Mouse (Mus musculus): ENCODE data around the gene Gprc5c. TPM values are rescaled to one million over a fixed set of nuclear protein-coding genes. Genes with fewer than 3 reads are reported as not detected.
A peak's percentile ranks its signal among the peaks of the same experiment; 100 is the strongest.

Gprc5c gene
- polyA plus RNA-seq, 1 experiment from 2014 or later, result 24.9 TPM

DNA sequence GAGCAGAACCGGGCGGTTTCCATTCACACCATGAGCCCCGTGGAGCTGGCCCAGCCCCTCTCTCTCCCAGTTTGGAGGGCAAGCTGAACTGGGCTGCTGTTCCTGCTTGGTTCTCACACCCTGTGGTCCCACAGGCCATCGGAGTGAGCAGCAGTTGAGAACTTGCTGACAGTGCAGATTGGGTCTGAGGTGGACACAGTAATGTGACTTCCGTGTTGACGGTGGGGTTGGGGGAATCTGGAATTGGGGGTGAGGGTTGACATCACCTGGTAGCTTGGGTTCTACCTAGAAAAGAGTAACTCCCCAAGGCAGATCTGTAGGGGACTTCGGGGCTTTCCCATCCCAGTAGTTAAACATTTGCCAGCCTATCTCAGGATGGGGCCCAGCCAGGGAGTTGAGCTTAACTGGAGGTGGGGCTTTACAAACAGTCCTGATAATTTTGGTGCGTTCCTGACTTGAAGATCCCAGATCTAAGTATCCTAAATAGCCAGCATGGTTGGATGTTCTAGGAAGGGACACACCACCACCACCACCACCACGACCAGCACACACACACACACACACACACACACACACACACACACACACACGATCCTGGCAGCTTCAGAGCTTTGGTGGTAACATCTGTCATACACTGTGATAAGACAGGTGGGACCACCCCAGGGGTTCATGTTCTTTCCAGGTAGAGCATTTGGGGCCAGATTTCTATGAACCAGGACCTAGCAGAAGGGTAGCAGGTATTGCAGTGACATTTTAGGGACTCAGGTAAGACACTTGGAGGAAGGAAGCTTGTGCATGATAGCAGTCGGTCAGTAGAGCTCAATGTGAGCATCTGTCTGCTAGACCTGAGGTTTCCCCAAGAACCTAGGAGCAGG, 16.6 kb downstream of the Gprc5c start:
- peak overlapping the region; percentile 50 for H3K4me2 ChIP-seq (ENCODE audit: low read depth, low read length)
- ATAC-seq (peak; percentile 69), DNase-seq (peak; percentile 49)
- 0 out of 2 replicates have a peak overlapping the region, but pooled peaks have one; percentile 18 for H3K9ac ChIP-seq (replicated peaks)
- H3K4me1 ChIP-seq (ENCODE audit: insufficient read depth), result peaks cover 33% of the 10 kb centered on the region
- no peak; the same call in 1 of the 2 replicates for TF ChIP-seq EP300 (IDR thresholded peaks at IDR 0.05; ENCODE audit: low read depth)
- H3K4me3 ChIP-seq (ENCODE audit: low read depth, low read length), result no peak overlapping the region
- peaks cover 10% of the 10 kb centered on the region for H3K36me3 ChIP-seq (replicated peaks; ENCODE audit: insufficient read depth, low read length)
- H3K9me3 ChIP-seq (ENCODE audit: low read length), result no peaks in the 10 kb centered on the region
- no peaks in the 10 kb centered on the region for H3K27me3 ChIP-seq (ENCODE audit: insufficient read depth, low read length)
- 43% methylated on average over 11 of the region's 11 CpGs for WGBS (ENCODE audit: insufficient replicate concordance)
- peak overlapping the region; percentile 91 for H3K27ac ChIP-seq (ENCODE audit: low read depth)

DNA sequence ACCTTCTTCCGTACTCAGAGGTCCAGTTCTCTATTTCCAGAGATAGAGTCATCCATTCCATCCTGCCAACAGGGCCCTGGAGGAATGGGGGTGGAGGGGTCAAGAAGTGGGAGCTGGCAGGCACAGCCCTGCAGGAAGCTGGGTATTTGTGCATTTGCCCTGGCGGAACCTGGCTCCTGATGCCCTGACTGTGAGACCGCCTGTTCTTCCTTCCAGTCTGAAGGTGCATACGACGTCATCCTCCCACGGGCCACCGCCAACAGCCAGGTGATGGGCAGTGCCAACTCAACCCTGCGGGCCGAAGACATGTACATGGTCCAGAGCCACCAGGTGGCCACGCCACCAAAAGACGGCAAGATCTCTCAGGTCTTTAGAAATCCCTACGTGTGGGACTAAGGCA, 17.3 kb downstream of the Gprc5c start:
- Histone ChIP-seq H3K27ac (ENCODE audit: low read depth) (no peak overlapping the region), H3K9me3 (ENCODE audit: low read length) (no peaks in the 10 kb centered on the region), H3K9ac (replicated peaks) (no peak overlapping the region), H3K27me3 (ENCODE audit: insufficient read depth, low read length) (no peaks in the 10 kb centered on the region), H3K36me3 (replicated peaks; ENCODE audit: insufficient read depth, low read length) (peaks cover 13% of the 10 kb centered on the region), H3K4me3 (ENCODE audit: low read depth, low read length) (no peak overlapping the region), H3K4me2 (ENCODE audit: low read depth, low read length) (no peak overlapping the region), H3K4me1 (ENCODE audit: insufficient read depth) (peaks cover 37% of the 10 kb centered on the region)
- TF ChIP-seq EP300 (IDR thresholded peaks at IDR 0.05; ENCODE audit: low read depth), result no peak
- 0 out of 2 replicates have a peak, but pooled peaks have one; percentile 8 for TF ChIP-seq CTCF (IDR thresholded peaks at IDR 0.05; ENCODE audit: low read depth)
- WGBS (ENCODE audit: insufficient replicate concordance), result 75% methylated on average over 12 of the region's 12 CpGs
- DNase-seq (no peak), ATAC-seq (no peak)

DNA sequence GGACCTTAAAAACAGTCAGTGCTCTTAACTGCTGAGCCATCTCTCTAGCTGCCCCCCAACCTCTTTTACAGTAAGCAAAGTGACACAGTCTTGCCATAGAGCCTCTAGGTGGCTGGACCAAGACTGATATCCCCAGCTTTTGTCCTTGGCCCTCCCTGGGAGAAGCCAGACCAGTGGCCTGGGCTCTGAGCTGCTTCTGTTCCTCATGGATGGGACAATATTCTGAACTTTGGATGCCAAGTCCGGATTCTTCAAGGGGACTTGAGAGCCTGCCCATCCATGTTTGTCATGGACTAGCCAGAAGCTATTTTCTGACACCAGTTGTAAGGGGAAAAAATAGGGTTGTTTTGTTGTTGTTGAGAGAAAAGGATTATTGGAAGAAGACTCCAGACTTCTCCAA, 18.8 kb downstream of the Gprc5c start:
- ATAC-seq (no peak), DNase-seq (no peak)
- Histone ChIP-seq H3K4me1 (ENCODE audit: insufficient read depth) (peaks cover 48% of the 10 kb centered on the region), H3K9ac (replicated peaks) (no peak overlapping the region), H3K27ac (ENCODE audit: low read depth) (no peak overlapping the region), H3K4me3 (ENCODE audit: low read depth, low read length) (no peak overlapping the region), H3K27me3 (ENCODE audit: insufficient read depth, low read length) (no peaks in the 10 kb centered on the region), H3K4me2 (ENCODE audit: low read depth, low read length) (no peak overlapping the region), H3K9me3 (ENCODE audit: low read length) (no peaks in the 10 kb centered on the region), H3K36me3 (replicated peaks; ENCODE audit: insufficient read depth, low read length) (peaks cover 13% of the 10 kb centered on the region)
- WGBS (ENCODE audit: insufficient replicate concordance), result 74% methylated on average over 1 of the region's 1 CpGs
- TF ChIP-seq CTCF (IDR thresholded peaks at IDR 0.05; ENCODE audit: low read depth), result no peak
- no peak for TF ChIP-seq EP300 (IDR thresholded peaks at IDR 0.05; ENCODE audit: low read depth)

DNA sequence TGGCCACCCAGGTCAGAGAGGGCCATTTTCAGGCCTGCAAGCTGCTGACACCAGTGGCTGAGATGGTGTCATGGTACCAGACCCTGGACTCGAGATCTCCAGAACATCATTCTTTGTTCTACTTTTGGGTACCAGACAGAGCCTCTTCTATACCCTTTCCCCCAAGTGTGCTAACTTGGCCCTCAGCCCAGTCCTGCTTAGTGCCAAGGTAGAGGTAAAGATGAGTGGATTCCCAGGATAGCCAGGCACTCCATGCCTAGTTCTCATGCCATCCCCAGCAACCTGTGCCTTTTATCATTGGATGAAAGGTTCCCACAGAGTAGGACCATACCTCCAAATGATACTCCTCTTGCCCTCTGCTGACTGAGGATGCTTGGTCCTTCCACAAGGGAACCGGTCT, 20.6 kb downstream of the Gprc5c start:
- Histone ChIP-seq H3K9ac (replicated peaks) (no peak overlapping the region), H3K4me3 (ENCODE audit: low read depth, low read length) (no peak overlapping the region), H3K27me3 (ENCODE audit: insufficient read depth, low read length) (no peaks in the 10 kb centered on the region), H3K4me2 (ENCODE audit: low read depth, low read length) (no peak overlapping the region), H3K4me1 (ENCODE audit: insufficient read depth) (peaks cover 48% of the 10 kb centered on the region), H3K9me3 (ENCODE audit: low read length) (no peaks in the 10 kb centered on the region), H3K36me3 (replicated peaks; ENCODE audit: insufficient read depth, low read length) (peaks cover 13% of the 10 kb centered on the region), H3K27ac (ENCODE audit: low read depth) (no peak overlapping the region)
- no peak for ATAC-seq
- 82% methylated on average over 2 of the region's 2 CpGs for WGBS (ENCODE audit: insufficient replicate concordance)
- TF ChIP-seq EP300 (IDR thresholded peaks at IDR 0.05; ENCODE audit: low read depth) (no peak), CTCF (IDR thresholded peaks at IDR 0.05; ENCODE audit: low read depth) (no peak)
- DNase-seq, result no peak

GRCm38 (mm10) chr11:114873022-114873817, 22.3 kb downstream of the Gprc5c start:
- Histone ChIP-seq H3K27ac (ENCODE audit: low read depth) (peak overlapping the region; percentile 72), H3K9me3 (ENCODE audit: low read length) (no peaks in the 10 kb centered on the region), H3K36me3 (replicated peaks; ENCODE audit: insufficient read depth, low read length) (peaks cover 13% of the 10 kb centered on the region), H3K4me2 (ENCODE audit: low read depth, low read length) (no peak overlapping the region), H3K4me1 (ENCODE audit: insufficient read depth) (peaks cover 43% of the 10 kb centered on the region), H3K4me3 (ENCODE audit: low read depth, low read length) (no peak overlapping the region), H3K27me3 (ENCODE audit: insufficient read depth, low read length) (no peaks in the 10 kb centered on the region), H3K9ac (replicated peaks) (0 out of 2 replicates have a peak overlapping the region, but pooled peaks have one; percentile 7)
- TF ChIP-seq EP300 (IDR thresholded peaks at IDR 0.05; ENCODE audit: low read depth) (no peak), CTCF (IDR thresholded peaks at IDR 0.05; ENCODE audit: low read depth) (no peak)
- DNase-seq (no peak), ATAC-seq (peak; percentile 22)
- 37% methylated on average over 6 of the region's 6 CpGs for WGBS (ENCODE audit: insufficient replicate concordance)

Measured in liver, postnatal 0 days (tissue).